In the genomic region with DNA sequence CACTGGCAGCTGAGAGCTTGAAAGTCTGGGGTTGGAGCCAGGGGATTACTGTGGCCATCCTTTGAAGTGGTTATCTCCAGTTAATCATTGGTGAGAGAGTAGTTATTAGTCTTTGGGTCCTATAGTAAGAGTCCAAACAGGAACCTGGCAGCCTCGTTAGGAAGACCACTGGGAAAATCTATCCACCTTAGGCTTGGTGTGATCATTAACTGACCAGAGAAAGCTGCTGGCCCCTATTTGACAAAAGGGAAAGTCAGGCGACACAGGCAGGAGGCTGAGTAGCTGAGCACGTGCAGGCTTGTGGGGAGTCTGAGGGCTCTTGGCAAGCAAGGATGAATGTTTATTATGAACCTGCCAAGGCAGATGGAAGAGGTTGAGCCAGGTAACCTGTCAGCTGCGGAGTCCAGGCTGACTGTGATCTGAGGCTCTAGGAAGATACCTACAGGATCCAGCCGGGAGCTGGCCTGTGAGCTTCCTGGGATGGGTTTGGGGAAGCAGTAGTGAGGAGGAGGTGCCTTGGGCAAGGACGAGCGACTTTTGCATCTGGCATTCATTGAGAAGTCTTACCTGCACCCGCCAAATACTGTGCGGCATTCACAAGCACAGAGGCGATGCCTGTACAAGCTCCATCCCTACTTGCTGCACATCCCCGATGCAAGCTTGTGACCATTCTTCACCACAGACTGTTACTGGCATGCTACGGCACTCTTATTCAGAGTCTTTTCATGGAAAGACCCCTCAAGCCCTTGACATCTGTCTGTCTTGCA, we compare ENCODE assay signal across 16 mouse cellular contexts. TPM values are rescaled to one million over a fixed set of nuclear protein-coding genes. Genes with fewer than 3 reads are reported as not detected.
DNase-seq lines count a peak whose midpoint lies in the region; ATAC-seq lines count a peak whose summit lies in the region.
"Had no signal": no experiment of that assay in that cellular context is flagged by ENCODE, and none has a peak within 500 bp of the region (broad histone marks: within the 10 kb centered on the region; RNA-seq: fewer than 3 reads in every experiment).

No protein-coding gene starts in this region.

- intact Hi-C loops in left cerebral cortex, postnatal 25 days (cut with DNase I): no loop called here

- no peak overlapping the region for H3K4me3 ChIP-seq in intestine, embryonic 14.5 days (ENCODE audit: low read depth, low read length)
- no peak overlapping the region for H3K4me3 ChIP-seq in stomach, embryonic 14.5 days (ENCODE audit: low read depth, low read length)
- no peak overlapping the region for H3K4me3 ChIP-seq in heart, embryonic 11.5 days (ENCODE audit: low read depth, low read length)
- H3K4me3 ChIP-seq: hindbrain, embryonic 13.5 days; midbrain, embryonic 12.5 days; neural tube, embryonic 12.5 days had no signal

- H3K4me1 ChIP-seq in intestine, embryonic 14.5 days (replicated peaks; ENCODE audit: control insufficient read depth, insufficient read depth, low read length): no peaks in the 10 kb centered on the region
- 0 out of 2 replicates have a peak, but pooled peaks cover 6% of the 10 kb centered on the region for H3K4me1 ChIP-seq in stomach, embryonic 14.5 days (ENCODE audit: control insufficient read depth, insufficient read depth, low read length)
- H3K4me1 ChIP-seq in heart, embryonic 11.5 days (ENCODE audit: control insufficient read depth, insufficient read depth, low read length): no peaks in the 10 kb centered on the region
- H3K4me1 ChIP-seq: hindbrain, embryonic 13.5 days; midbrain, embryonic 12.5 days; neural tube, embryonic 12.5 days had no signal

- no peaks in the 10 kb centered on the region for H3K36me3 ChIP-seq in intestine, embryonic 14.5 days (ENCODE audit: control insufficient read depth, insufficient read depth, low read length)
- no peaks in the 10 kb centered on the region for H3K36me3 ChIP-seq in stomach, embryonic 14.5 days (ENCODE audit: control insufficient read depth, insufficient read depth, low read length)
- H3K36me3 ChIP-seq in heart, embryonic 11.5 days (ENCODE audit: control insufficient read depth, insufficient read depth, low read length): no peaks in the 10 kb centered on the region
- H3K36me3 ChIP-seq: hindbrain, embryonic 13.5 days; midbrain, embryonic 12.5 days; neural tube, embryonic 12.5 days had no signal

- no peak overlapping the region for H3K4me2 ChIP-seq in intestine, embryonic 14.5 days (ENCODE audit: low read length)
- no peak overlapping the region for H3K4me2 ChIP-seq in stomach, embryonic 14.5 days (replicated peaks; ENCODE audit: low read depth, low read length)
- H3K4me2 ChIP-seq in heart, embryonic 11.5 days: no peak overlapping the region
- H3K4me2 ChIP-seq: hindbrain, embryonic 13.5 days; lung, embryonic 14.5 days; midbrain, embryonic 12.5 days; neural tube, embryonic 12.5 days had no signal

- no peaks in the 10 kb centered on the region for H3K9me3 ChIP-seq in intestine, embryonic 14.5 days (ENCODE audit: control insufficient read depth, low read length)
- no peaks in the 10 kb centered on the region for H3K9me3 ChIP-seq in stomach, embryonic 14.5 days (ENCODE audit: control insufficient read depth, low read depth, low read length)
- no peaks in the 10 kb centered on the region for H3K9me3 ChIP-seq in heart, embryonic 11.5 days (replicated peaks; ENCODE audit: control insufficient read depth, low read length)
- H3K9me3 ChIP-seq: hindbrain, embryonic 13.5 days; midbrain, embryonic 12.5 days; neural tube, embryonic 12.5 days had no signal

- DNase-seq in adrenal gland, adult 2 months: peak; percentile 7
- no peak for DNase-seq in adrenal gland, postnatal 10 days
- peak; percentile 63 for DNase-seq in intestine, embryonic 14.5 days (ENCODE audit: low spot score)
- DNase-seq in kidney, postnatal 10 days: peak; percentile 72
- DNase-seq in left cerebral cortex, postnatal 25 days (ENCODE audit: low spot score in 2 of 2): no peak
- DNase-seq in ovary, postnatal 36 days (ENCODE audit: low spot score): no peak
- DNase-seq: heart, adult 18-20 months; lung, embryonic 14.5 days; right cerebral cortex, adult 18-20 months had no signal

- no peak overlapping the region for H3K9ac ChIP-seq in intestine, embryonic 14.5 days (ENCODE audit: low read length)
- H3K9ac ChIP-seq in stomach, embryonic 14.5 days (replicated peaks; ENCODE audit: low read depth, low read length): no peak overlapping the region
- no peak overlapping the region for H3K9ac ChIP-seq in heart, embryonic 11.5 days (ENCODE audit: low read depth, low read length)
- H3K9ac ChIP-seq: hindbrain, embryonic 13.5 days; lung, embryonic 14.5 days; midbrain, embryonic 12.5 days; neural tube, embryonic 12.5 days had no signal

- peak; percentile 69 for ATAC-seq in intestine, embryonic 14.5 days (replicated peaks; ENCODE audit: low FRiP score, low TSS enrichment, low read depth)
- peak; percentile 28; the same call in 1 of the 2 replicates for ATAC-seq in stomach, embryonic 14.5 days (ENCODE audit: insufficient number of reproducible peaks, insufficient read depth, low FRiP score, low read depth)
- no peak for ATAC-seq in heart, embryonic 11.5 days (replicated peaks; ENCODE audit: insufficient number of reproducible peaks, low FRiP score, low TSS enrichment)

- 62% methylated on average over 12 of the region's 12 CpGs for WGBS in intestine, embryonic 14.5 days
- 49% methylated on average over 12 of the region's 12 CpGs for WGBS in stomach, embryonic 14.5 days
- WGBS in heart, embryonic 11.5 days (ENCODE audit: insufficient replicate concordance): 63% methylated on average over 12 of the region's 12 CpGs

- no peak overlapping the region for H3K27ac ChIP-seq in intestine, embryonic 14.5 days (ENCODE audit: low read depth)
- H3K27ac ChIP-seq in stomach, embryonic 14.5 days (ENCODE audit: low read length): no peak overlapping the region
- H3K27ac ChIP-seq in heart, embryonic 11.5 days (ENCODE audit: low read depth, low read length): no peak overlapping the region
- H3K27ac ChIP-seq: hindbrain, embryonic 13.5 days; midbrain, embryonic 12.5 days; neural tube, embryonic 12.5 days had no signal

- H3K27me3 ChIP-seq in intestine, embryonic 14.5 days (replicated peaks; ENCODE audit: control insufficient read depth, insufficient read depth, low read length): no peaks in the 10 kb centered on the region
- H3K27me3 ChIP-seq in stomach, embryonic 14.5 days (ENCODE audit: control insufficient read depth, insufficient read depth, low read length): no peaks in the 10 kb centered on the region
- H3K27me3 ChIP-seq in heart, embryonic 11.5 days (ENCODE audit: control insufficient read depth, insufficient read depth, low read length): no peaks in the 10 kb centered on the region
- H3K27me3 ChIP-seq: hindbrain, embryonic 13.5 days; midbrain, embryonic 12.5 days; neural tube, embryonic 12.5 days had no signal

RNA-seq across cellular contexts. Expression of gene Rdh16f1, which starts 4.5 kb away (rescaled TPM):
- total RNA-seq in adrenal gland, adult 2 months (2021): 1 to 10 TPM; 1.1 to 2.9 TPM
- 1.5 TPM in 2 replicates for polyA plus RNA-seq in adrenal gland, adult 2 months (2012; rRNA removed)
- 1 to 10 TPM in 1 of 2 experiments, under 1 TPM in 1; 0.70 to 1.4 TPM for total RNA-seq in adrenal gland, postnatal 10 days (2021)
- not detected in 2 replicates for polyA plus RNA-seq in intestine, embryonic 14.5 days (2014; fragmentation: Nextera tagmentation; extraction: Ambion mirVana)
- polyA plus RNA-seq in stomach, embryonic 14.5 days (2014; fragmentation: Nextera tagmentation; extraction: Ambion mirVana): not detected in 2 replicates
- not detected for total RNA-seq in left cerebral cortex, postnatal 25 days (2021)
- polyA plus RNA-seq in heart, embryonic 11.5 days (2014; fragmentation: Nextera tagmentation; extraction: Ambion mirVana): 0.10 TPM in 1 of 2 replicates, not detected in the other
- total RNA-seq: ES-E14 had no signal
- polyA plus RNA-seq: embryonic facial prominence, embryonic 14.5 days; hindbrain, embryonic 13.5 days; lung, embryonic 14.5 days; neural tube, embryonic 12.5 days had no signal

RNA-seq across cellular contexts. Expression of gene Rdh1, which starts 4.6 kb away (rescaled TPM):
- 1 to 10 TPM in 1 of 2 experiments, under 1 TPM in 1; 0.41 to 1.5 TPM for total RNA-seq in adrenal gland, adult 2 months (2021)
- polyA plus RNA-seq in adrenal gland, adult 2 months (2012; rRNA removed): 0.98 and 1.4 TPM in 2 replicates
- total RNA-seq in adrenal gland, postnatal 10 days (2021): under 1 TPM; 0.48 to 1.00 TPM
- 0.07 TPM in 1 of 2 replicates, not detected in the other for polyA plus RNA-seq in intestine, embryonic 14.5 days (2014; fragmentation: Nextera tagmentation; extraction: Ambion mirVana)
- not detected in 2 replicates for polyA plus RNA-seq in stomach, embryonic 14.5 days (2014; fragmentation: Nextera tagmentation; extraction: Ambion mirVana)
- under 1 TPM; 0.09 to 0.14 TPM for total RNA-seq in left cerebral cortex, postnatal 25 days (2021)
- polyA plus RNA-seq in heart, embryonic 11.5 days (2014; fragmentation: Nextera tagmentation; extraction: Ambion mirVana): 0.10 TPM in 1 of 2 replicates, not detected in the other
- polyA plus RNA-seq: hindbrain, embryonic 13.5 days had no signal

RNA-seq across cellular contexts. Expression of gene Rdh9, which starts 12.1 kb away (rescaled TPM):
- total RNA-seq in adrenal gland, adult 2 months (2021): under 1 TPM in 1 of 2 experiments, not detected in 1; 0.46 TPM
- polyA plus RNA-seq in adrenal gland, adult 2 months (2012; rRNA removed): 0.22 and 0.31 TPM in 2 replicates
- total RNA-seq in adrenal gland, postnatal 10 days (2021): 10 to 100 TPM in 1 of 2 experiments, 1 to 10 TPM in 1; 8.4 to 20.8 TPM
- 0.07 TPM in 1 of 2 replicates, not detected in the other for polyA plus RNA-seq in intestine, embryonic 14.5 days (2014; fragmentation: Nextera tagmentation; extraction: Ambion mirVana)
- polyA plus RNA-seq in stomach, embryonic 14.5 days (2014; fragmentation: Nextera tagmentation; extraction: Ambion mirVana): 0.08 TPM in 1 of 2 replicates, not detected in the other
- under 1 TPM; 0.53 to 0.55 TPM for total RNA-seq in left cerebral cortex, postnatal 25 days (2021)
- polyA plus RNA-seq in heart, embryonic 11.5 days (2014; fragmentation: Nextera tagmentation; extraction: Ambion mirVana): 0.18 TPM in 1 of 2 replicates, not detected in the other
- total RNA-seq: heart, adult 18-20 months had no signal
- polyA plus RNA-seq: lung, embryonic 14.5 days; midbrain, embryonic 12.5 days had no signal

RNA-seq across cellular contexts. Expression of gene Gpr182, which starts 12.6 kb away (rescaled TPM):
- total RNA-seq in adrenal gland, adult 2 months (2021): 1 to 10 TPM; 8.2 to 8.5 TPM
- polyA plus RNA-seq in adrenal gland, adult 2 months (2012; rRNA removed): 18.5 and 21.0 TPM in 2 replicates
- 10 to 100 TPM; 10.4 to 14.3 TPM for total RNA-seq in adrenal gland, postnatal 10 days (2021)
- 0.39 and 0.43 TPM in 2 replicates for polyA plus RNA-seq in intestine, embryonic 14.5 days (2014; fragmentation: Nextera tagmentation; extraction: Ambion mirVana)
- 0.67 and 0.87 TPM in 2 replicates for polyA plus RNA-seq in stomach, embryonic 14.5 days (2014; fragmentation: Nextera tagmentation; extraction: Ambion mirVana)
- total RNA-seq in left cerebral cortex, postnatal 25 days (2021): 1 to 10 TPM; 1.5 to 1.9 TPM
- 9.1 and 9.2 TPM in 2 replicates for polyA plus RNA-seq in heart, embryonic 11.5 days (2014; fragmentation: Nextera tagmentation; extraction: Ambion mirVana)

RNA-seq across cellular contexts. Expression of gene Zbtb39, which starts 24.8 kb away (rescaled TPM):
- 10 to 100 TPM; 11.0 to 11.8 TPM for total RNA-seq in adrenal gland, adult 2 months (2021)
- 5.6 and 5.8 TPM in 2 replicates for polyA plus RNA-seq in adrenal gland, adult 2 months (2012; rRNA removed)
- 10 to 100 TPM; 10.8 to 11.0 TPM for total RNA-seq in adrenal gland, postnatal 10 days (2021)
- 3.9 and 4.1 TPM in 2 replicates for polyA plus RNA-seq in intestine, embryonic 14.5 days (2014; fragmentation: Nextera tagmentation; extraction: Ambion mirVana)
- 4.6 and 4.9 TPM in 2 replicates for polyA plus RNA-seq in stomach, embryonic 14.5 days (2014; fragmentation: Nextera tagmentation; extraction: Ambion mirVana)
- total RNA-seq in left cerebral cortex, postnatal 25 days (2021): 1 to 10 TPM; 8.5 to 8.7 TPM
- polyA plus RNA-seq in heart, embryonic 11.5 days (2014; fragmentation: Nextera tagmentation; extraction: Ambion mirVana): 3.1 and 4.2 TPM in 2 replicates

Comparison
In these comparisons a context has a peak if more than half of its experiments do, and no peak if none do; other contexts are left out.
1. DNase-seq: peak in adrenal gland, adult 2 months (single experiment), intestine, embryonic 14.5 days (single experiment) and kidney, postnatal 10 days (single experiment); none in adrenal gland, postnatal 10 days (single experiment), left cerebral cortex, postnatal 25 days (0 of 2) and ovary, postnatal 36 days (single experiment).